Mouse (Mus musculus) hindbrain, embryonic 14.5 days (tissue): ENCODE measurements around the gene Osbpl8. TPM values are rescaled to one million over a fixed set of nuclear protein-coding genes. Genes with fewer than 3 reads are reported as not detected.

Source experiments
- ATAC-seq: fragments of 200-750 bp; cut with Nextera tagmentation; 2 replicates; pipeline ENCODE4 v1.8.0; 2017; ENCODE audit warnings: moderate number of reproducible peaks, mild to moderate bottlenecking, moderate TSS enrichment, moderate library complexity; ENCODE audit not compliant: low FRiP score
- DNase-seq: peaks from one replicate; pipeline ENCODE4 v3.0.0-alpha.2; 2015; ENCODE audit warnings: low spot score
- H3K27ac ChIP-seq: fragments of 300-500 bp; sonication (generic); 2 replicates; pipeline ENCODE4 v1.5.1; 2014; ENCODE audit warnings: mild to moderate bottlenecking, moderate library complexity
- H3K27me3 ChIP-seq: fragments of 300-500 bp; sonication (generic); 2 replicates; pipeline ENCODE4 v1.6.1; 2014; ENCODE audit warnings: mild to moderate bottlenecking, low read length, mixed read lengths; ENCODE audit not compliant: control insufficient read depth, insufficient read depth
- H3K36me3 ChIP-seq: fragments of 300-500 bp; sonication (generic); replicated peaks from 2 replicates; pipeline ENCODE4 v1.6.1; 2014; ENCODE audit not compliant: control insufficient read depth, insufficient read depth
- H3K4me1 ChIP-seq: fragments of 300-500 bp; sonication (generic); replicated peaks from 2 replicates; pipeline ENCODE4 v1.6.1; 2014; ENCODE audit warnings: antibody characterized with exemption, low read length, mixed read lengths; ENCODE audit not compliant: control insufficient read depth, insufficient read depth
- H3K4me2 ChIP-seq: fragments of 300-500 bp; sonication (generic); replicated peaks from 2 replicates; pipeline ENCODE4 v1.6.1; 2014; ENCODE audit warnings: mild to moderate bottlenecking, moderate library complexity
- H3K4me3 ChIP-seq: fragments of 300-500 bp; sonication (generic); replicated peaks from 2 replicates; pipeline ENCODE4 v1.5.1; 2014; ENCODE audit warnings: mild to moderate bottlenecking, low read length
- H3K9ac ChIP-seq: fragments of 300-500 bp; sonication (generic); 2 replicates; pipeline ENCODE4 v1.6.1; 2014
- H3K9me3 ChIP-seq: fragments of 300-500 bp; sonication (generic); 2 replicates; pipeline ENCODE4 v1.6.1; 2016; ENCODE audit warnings: low read length; ENCODE audit not compliant: control insufficient read depth
- WGBS: fragments of 180-500 bp; shearing (Covaris S2); extraction: QIAGEN DNeasy Blood & Tissue Kit; methylation state at CpG from one replicate; pipeline ENCODE4 v1.1.7; 2014; 5-methylcytosine and 5-hydroxymethylcytosine counted together
- polyA plus RNA-seq: library from polyadenylated mRNA; unstranded; fragments of >200 nt; fragmentation: Nextera tagmentation; extraction: Ambion mirVana; gene quantifications from 2 replicates; pipeline ENCODE4 v1.2.1, GENCODE M21; 2014

The Osbpl8 gene
- polyA plus RNA-seq, 1 experiment from 2014 or later: 20.6 TPM

- Histone ChIP-seq H3K9me3 (no peaks in the 10 kb centered on the region), H3K36me3 (peaks cover 70% of the 10 kb centered on the region), H3K9ac (no peak overlapping the region), H3K4me1 (no peaks in the 10 kb centered on the region), H3K4me2 (no peak overlapping the region), H3K27me3 (no peaks in the 10 kb centered on the region), H3K27ac (no peak overlapping the region), H3K4me3 (no peak overlapping the region)
- 78% methylated on average over 11 of the region's 11 CpGs for WGBS
- no peak for DNase-seq
- no peak for ATAC-seq
Observed at GRCm38 (mm10) chr10:111272905-111273304, 108.4 kb downstream of the Osbpl8 start.

DNA sequence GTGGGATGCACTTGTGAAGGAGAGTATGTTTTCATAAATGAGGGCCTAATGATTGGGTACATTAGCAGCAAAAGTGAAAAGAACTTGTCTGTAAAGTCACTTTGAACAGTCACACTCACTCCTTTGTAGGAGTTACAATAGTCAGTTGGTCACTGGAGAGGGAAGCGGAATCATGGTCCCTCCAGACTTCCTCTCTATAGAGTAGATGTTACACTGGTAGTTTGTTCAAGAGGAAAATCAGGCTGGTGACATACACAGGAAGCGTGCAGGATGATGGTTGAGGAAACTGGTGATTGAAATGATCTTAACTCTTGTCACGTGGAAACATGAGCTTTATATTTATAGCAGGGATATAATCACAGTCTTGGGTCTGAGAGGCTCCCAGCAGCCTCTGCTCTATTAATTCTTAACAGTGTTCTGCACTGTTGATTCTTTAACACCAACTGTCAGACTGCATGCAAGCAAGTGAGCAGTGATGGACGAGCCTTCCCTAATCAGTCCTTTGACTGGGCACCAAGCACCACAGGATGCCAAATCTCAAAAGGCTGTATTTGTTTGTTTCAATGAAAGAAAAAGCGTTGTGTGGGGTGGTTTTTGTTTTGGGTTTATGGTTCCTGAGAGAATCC, 109.0 kb downstream of the Osbpl8 start:
- Histone ChIP-seq H3K27ac (no peak overlapping the region), H3K36me3 (peaks cover 67% of the 10 kb centered on the region), H3K9me3 (no peaks in the 10 kb centered on the region), H3K27me3 (no peaks in the 10 kb centered on the region), H3K4me3 (no peak overlapping the region), H3K4me2 (no peak overlapping the region), H3K9ac (no peak overlapping the region), H3K4me1 (no peaks in the 10 kb centered on the region)
- 25% methylated on average over 5 of the region's 5 CpGs for WGBS
- ATAC-seq: no peak
- DNase-seq: no peak

- WGBS: 93% methylated on average over 2 of the region's 2 CpGs
- H3K36me3 ChIP-seq: peaks cover 74% of the 10 kb centered on the region
- H3K9ac ChIP-seq: no peak overlapping the region
- H3K9me3 ChIP-seq: no peaks in the 10 kb centered on the region
- no peak overlapping the region for H3K27ac ChIP-seq
- H3K4me1 ChIP-seq: no peaks in the 10 kb centered on the region
- no peak overlapping the region for H3K4me2 ChIP-seq
- H3K4me3 ChIP-seq: no peak overlapping the region
- DNase-seq (no peak), ATAC-seq (no peak)
- H3K27me3 ChIP-seq: no peaks in the 10 kb centered on the region
Observed at GRCm38 (mm10) chr10:111275822-111276221, 111.3 kb downstream of the Osbpl8 start.

GRCm38 (mm10) chr10:111297631-111298030, 133.1 kb downstream of the Osbpl8 start:
- peak overlapping the region; percentile 62; the same call in 1 of the 2 replicates for H3K9ac ChIP-seq
- no peak for DNase-seq

GRCm38 (mm10) chr10:111298140-111299098, 133.9 kb downstream of the Osbpl8 start, which contains the start of gene Bbs10:
TSS of gene Bbs10 (plus strand) at chr10:111298679.
- Histone ChIP-seq H3K4me1 (peaks cover 4% of the 10 kb centered on the region), H3K27ac (peak within 1 kb of the TSS; percentile 90), H3K4me2 (peak within 1 kb of the TSS; percentile 53), H3K27me3 (no peaks in the 10 kb centered on the region), H3K36me3 (0 out of 2 replicates have a peak, but pooled peaks cover under 1% of the 10 kb centered on the region), H3K4me3 (peak within 1 kb of the TSS; percentile 49), H3K9ac (peak within 1 kb of the TSS; percentile 62), H3K9me3 (no peaks in the 10 kb centered on the region)
- WGBS: 1% methylated on average over 54 of the region's 54 CpGs
- DNase-seq: peak; percentile 97
- peak; percentile 99 for ATAC-seq

More at GRCm38 (mm10) chr10:111297631-111298030, 133.1 kb downstream of the Osbpl8 start:
- 57% methylated on average over 6 of the region's 6 CpGs for WGBS
- Histone ChIP-seq H3K27me3 (no peaks in the 10 kb centered on the region), H3K27ac (0 out of 2 replicates have a peak overlapping the region, but pooled peaks have one; percentile 90), H3K9me3 (no peaks in the 10 kb centered on the region), H3K4me1 (peaks cover 4% of the 10 kb centered on the region), H3K36me3 (0 out of 2 replicates have a peak, but pooled peaks cover 4% of the 10 kb centered on the region), H3K4me2 (peak overlapping the region; percentile 53), H3K4me3 (peak overlapping the region; percentile 49)
- ATAC-seq: no peak

DNA sequence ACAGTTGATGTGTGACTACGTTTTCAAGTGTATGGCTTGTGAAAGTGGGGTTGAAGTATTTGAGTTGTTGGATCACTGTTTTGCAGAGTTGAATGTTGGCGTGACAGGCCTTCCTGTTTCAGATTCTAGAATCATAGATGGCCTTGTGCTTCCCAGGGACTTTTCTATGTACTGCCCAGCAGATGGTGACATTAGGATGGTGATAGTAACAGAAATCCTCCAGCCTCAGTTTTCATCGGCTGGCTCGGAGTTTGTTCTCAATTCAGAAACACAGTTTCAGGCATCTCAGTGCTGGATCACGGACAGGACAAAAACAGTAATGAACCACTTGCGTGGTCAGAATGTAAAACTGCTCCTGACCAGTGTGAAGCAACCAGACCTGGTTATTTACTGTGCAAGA, 135.0 kb downstream of the Osbpl8 start:
- H3K27ac ChIP-seq: no peak overlapping the region
- peak overlapping the region; percentile 53 for H3K4me2 ChIP-seq
- H3K27me3 ChIP-seq: no peaks in the 10 kb centered on the region
- H3K9ac ChIP-seq: no peak overlapping the region
- H3K9me3 ChIP-seq: no peaks in the 10 kb centered on the region
- DNase-seq: no peak
- ATAC-seq: no peak
- 87% methylated on average over 6 of the region's 6 CpGs for WGBS
- no peak overlapping the region for H3K4me3 ChIP-seq
- no peaks in the 10 kb centered on the region for H3K36me3 ChIP-seq
- H3K4me1 ChIP-seq: peaks cover 4% of the 10 kb centered on the region

GRCm38 (mm10) chr10:111301041-111301440, 136.5 kb downstream of the Osbpl8 start:
- DNase-seq: no peak
- Histone ChIP-seq H3K36me3 (no peaks in the 10 kb centered on the region), H3K9ac (no peak overlapping the region), H3K9me3 (no peaks in the 10 kb centered on the region), H3K4me1 (peaks cover 4% of the 10 kb centered on the region), H3K27me3 (no peaks in the 10 kb centered on the region), H3K4me3 (no peak overlapping the region), H3K4me2 (no peak overlapping the region), H3K27ac (no peak overlapping the region)
- 94% methylated on average over 5 of the region's 5 CpGs for WGBS
- ATAC-seq: no peak

DNA sequence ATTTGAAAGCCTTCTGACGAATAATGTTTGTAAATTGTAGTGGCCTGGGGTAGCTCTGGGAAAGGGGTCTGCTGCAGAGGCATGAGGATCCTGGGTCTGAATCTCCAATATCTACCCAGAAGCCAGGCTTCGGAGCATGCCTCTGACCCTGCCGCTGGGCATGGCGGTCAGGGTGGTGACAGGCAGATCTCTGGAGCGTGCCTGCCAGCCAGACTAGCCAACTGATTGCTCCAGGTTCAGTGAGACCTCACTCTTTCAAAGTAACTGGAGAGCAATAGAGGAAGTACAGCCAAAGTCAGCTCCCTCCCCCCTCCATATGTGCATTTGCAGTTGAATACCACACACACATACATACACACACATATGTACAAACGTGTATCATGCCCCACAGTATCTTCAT, 137.9 kb downstream of the Osbpl8 start:
- no peaks in the 10 kb centered on the region for H3K9me3 ChIP-seq
- ATAC-seq (no peak), DNase-seq (no peak)
- no peaks in the 10 kb centered on the region for H3K27me3 ChIP-seq
- H3K9ac ChIP-seq: no peak overlapping the region
- no peaks in the 10 kb centered on the region for H3K36me3 ChIP-seq
- WGBS: 95% methylated on average over 6 of the region's 6 CpGs
- H3K27ac ChIP-seq: no peak overlapping the region
- H3K4me2 ChIP-seq: no peak overlapping the region
- no peak overlapping the region for H3K4me3 ChIP-seq
- H3K4me1 ChIP-seq: peaks cover 4% of the 10 kb centered on the region

GRCm38 (mm10) chr10:111308850-111309501, 144.4 kb downstream of the Osbpl8 start:
- H3K9me3 ChIP-seq: no peaks in the 10 kb centered on the region
- no peaks in the 10 kb centered on the region for H3K27me3 ChIP-seq
- H3K36me3 ChIP-seq: no peaks in the 10 kb centered on the region
- no peak for DNase-seq
- H3K9ac ChIP-seq: no peak overlapping the region
- no peak for ATAC-seq
- H3K27ac ChIP-seq: no peak overlapping the region
- 92% methylated on average over 13 of the region's 13 CpGs for WGBS
- no peaks in the 10 kb centered on the region for H3K4me1 ChIP-seq
- H3K4me2 ChIP-seq: no peak overlapping the region
- H3K4me3 ChIP-seq: no peak overlapping the region
